In the genomic region with DNA sequence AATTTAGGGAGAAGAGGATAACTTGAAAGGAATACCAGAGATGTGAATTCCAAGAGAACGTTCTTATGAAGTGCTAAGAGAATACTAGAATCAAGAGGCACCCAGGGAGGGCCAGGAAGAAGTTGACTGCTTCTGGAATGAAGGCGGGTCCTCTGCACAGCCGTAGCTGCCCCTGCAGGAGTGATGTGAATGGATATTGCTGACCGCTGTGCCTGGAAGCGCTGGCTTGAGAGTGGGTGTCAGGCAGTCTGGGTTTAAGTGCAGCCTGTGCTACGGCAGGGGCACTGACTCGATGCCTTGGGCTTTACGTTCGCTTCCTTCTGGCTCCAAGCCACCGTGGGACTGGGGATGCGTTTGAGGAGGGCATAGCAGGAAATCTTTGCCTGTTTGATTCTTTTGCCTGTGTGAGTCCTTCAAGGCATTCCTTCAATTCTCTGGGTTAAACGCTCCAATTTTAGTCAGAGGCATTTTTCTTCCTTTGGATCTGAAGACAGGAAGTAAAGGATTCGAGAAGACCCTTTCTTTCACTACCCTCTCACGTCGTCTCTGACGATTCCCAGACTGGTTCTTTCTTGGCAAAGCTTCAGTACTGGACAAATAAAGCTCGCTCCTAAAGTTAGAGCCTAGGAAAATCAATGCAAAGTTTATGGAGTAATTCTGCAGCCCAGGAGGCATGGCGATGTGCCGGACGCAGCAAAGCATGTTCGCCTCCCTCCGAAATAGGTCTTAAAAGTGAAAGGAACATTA, we compare ENCODE assay signal across 8 mouse cellular contexts.
DNase-seq lines count a peak whose midpoint lies in the region; ATAC-seq lines count a peak whose summit lies in the region.

No protein-coding gene starts in this region.

- H3K4me1 ChIP-seq in hindbrain, embryonic 13.5 days (replicated peaks), result peaks cover 11% of the 10 kb centered on the region
- H3K4me1 ChIP-seq in hindbrain, embryonic 12.5 days, result no peaks in the 10 kb centered on the region
- H3K4me1 ChIP-seq in heart, embryonic 14.5 days (ENCODE audit: control insufficient read depth in 2 of 2, insufficient read depth in 2 of 2, low read length in 2 of 2), result peaks cover 2 to 3% of the 10 kb centered on the region in 2 experiments; a peak in 2 of 4 replicates
- H3K4me1 ChIP-seq in midbrain, embryonic 10.5 days, result peaks cover 15% of the 10 kb centered on the region

- H3K4me2 ChIP-seq in hindbrain, embryonic 13.5 days, result peak overlapping the region; percentile 8; the same call in 1 of the 2 replicates
- H3K4me2 ChIP-seq in hindbrain, embryonic 12.5 days (replicated peaks), result no peak overlapping the region; the same call in 1 of the 2 replicates
- peak overlapping the region; percentile 67 for H3K4me2 ChIP-seq in heart, embryonic 14.5 days (ENCODE audit: low read length)

- H3K27me3 ChIP-seq in hindbrain, embryonic 13.5 days, result no peaks in the 10 kb centered on the region
- H3K27me3 ChIP-seq in hindbrain, embryonic 12.5 days, result no peaks in the 10 kb centered on the region
- no peaks in the 10 kb centered on the region for H3K27me3 ChIP-seq in heart, embryonic 14.5 days (ENCODE audit: control insufficient read depth, insufficient read depth, low read length)
- 0 out of 2 replicates have a peak, but pooled peaks cover 6% of the 10 kb centered on the region for H3K27me3 ChIP-seq in midbrain, embryonic 10.5 days (ENCODE audit: low read depth, poor library complexity, severe bottlenecking)

- H3K9ac ChIP-seq in hindbrain, embryonic 13.5 days, result no peak overlapping the region
- H3K9ac ChIP-seq in hindbrain, embryonic 12.5 days, result no peak overlapping the region
- peak overlapping the region; percentile 18; the same call in 1 of the 2 replicates for H3K9ac ChIP-seq in heart, embryonic 14.5 days (ENCODE audit: low read length)

- ATAC-seq in hindbrain, embryonic 13.5 days (ENCODE audit: low FRiP score), result no peak
- ATAC-seq in hindbrain, embryonic 12.5 days (ENCODE audit: low FRiP score), result no peak
- ATAC-seq in heart, embryonic 14.5 days (ENCODE audit: insufficient number of reproducible peaks, insufficient read depth, low FRiP score, low read depth), result 0 out of 2 replicates have a peak, but pooled peaks have one; percentile 35

- no peaks in the 10 kb centered on the region for H3K9me3 ChIP-seq in hindbrain, embryonic 13.5 days
- no peaks in the 10 kb centered on the region for H3K9me3 ChIP-seq in hindbrain, embryonic 12.5 days (replicated peaks)
- H3K9me3 ChIP-seq in heart, embryonic 14.5 days (ENCODE audit: control insufficient read depth, low read length), result no peaks in the 10 kb centered on the region
- H3K9me3 ChIP-seq in midbrain, embryonic 10.5 days (replicated peaks), result no peaks in the 10 kb centered on the region

- 49% methylated on average over 22 of the region's 22 CpGs for WGBS in hindbrain, embryonic 13.5 days
- WGBS in hindbrain, embryonic 12.5 days, result 57% methylated on average over 22 of the region's 22 CpGs
- 25% methylated on average over 22 of the region's 22 CpGs for WGBS in heart, embryonic 14.5 days
- 61% methylated on average over 22 of the region's 22 CpGs for WGBS in midbrain, embryonic 10.5 days

- H3K4me3 ChIP-seq in hindbrain, embryonic 13.5 days, result no peak overlapping the region
- H3K4me3 ChIP-seq in hindbrain, embryonic 12.5 days, result no peak overlapping the region
- peak overlapping the region; percentile 11 to 28; a peak in 3 of 4 replicates for H3K4me3 ChIP-seq in heart, embryonic 14.5 days (ENCODE audit: control insufficient read depth in 1 of 2, insufficient read depth in 1 of 2, low read depth in 1 of 2, low read length in 2 of 2)
- no peak overlapping the region for H3K4me3 ChIP-seq in midbrain, embryonic 10.5 days

- H3K36me3 ChIP-seq in hindbrain, embryonic 13.5 days, result no peaks in the 10 kb centered on the region
- no peaks in the 10 kb centered on the region for H3K36me3 ChIP-seq in hindbrain, embryonic 12.5 days
- no peaks in the 10 kb centered on the region for H3K36me3 ChIP-seq in heart, embryonic 14.5 days (ENCODE audit: control insufficient read depth, insufficient read depth, low read length)
- H3K36me3 ChIP-seq in midbrain, embryonic 10.5 days, result no peaks in the 10 kb centered on the region

- H3K27ac ChIP-seq in hindbrain, embryonic 13.5 days, result no peak overlapping the region
- H3K27ac ChIP-seq in hindbrain, embryonic 12.5 days, result no peak overlapping the region
- H3K27ac ChIP-seq in heart, embryonic 14.5 days (replicated peaks in 1 of 2; ENCODE audit: control insufficient read depth in 1 of 2, insufficient read depth in 1 of 2, low read depth in 2 of 2, low read length in 2 of 2), result no peak overlapping the region
- H3K27ac ChIP-seq in midbrain, embryonic 10.5 days (replicated peaks), result peak overlapping the region; percentile 42; the same call in 1 of the 2 replicates

- DNase-seq in Muller cell, postnatal 12 days (ENCODE audit: inconsistent ontology term), result peak; percentile 8
- peak; percentile 18 for DNase-seq in midbrain, embryonic 10.5 days (ENCODE audit: low spot score)
- DNase-seq in spleen, postnatal 36 days (ENCODE audit: low spot score in 2 of 2), result no peak
- no peak for DNase-seq in adrenal gland, postnatal 25 days
- DNase-seq in urinary bladder, postnatal 25 days (ENCODE audit: low spot score), result no peak

Comparison
In these comparisons a context has a peak if more than half of its experiments do, and no peak if none do; other contexts are left out.
1. H3K4me3 ChIP-seq: peak in heart, embryonic 14.5 days (2 of 2); none in hindbrain, embryonic 13.5 days (single experiment), hindbrain, embryonic 12.5 days (single experiment) and midbrain, embryonic 10.5 days (single experiment).
2. DNase-seq: peak in Muller cell, postnatal 12 days (single experiment) and midbrain, embryonic 10.5 days (single experiment); none in spleen, postnatal 36 days (0 of 2), adrenal gland, postnatal 25 days (single experiment) and urinary bladder, postnatal 25 days (single experiment).